Mouse (Mus musculus): ENCODE results near the gene Hoxc11.

GRCm38 (mm10) chr15:102922636-102923500 lies 31.4 kb upstream of the Hoxc11 start:
- TF ChIP-seq CTCF (IDR thresholded peaks at IDR 0.05; ENCODE audit: borderline replicate concordance, insufficient read depth, low read depth, low read length) = no peak
- TF ChIP-seq POLR2A (IDR thresholded peaks at IDR 0.05; ENCODE audit: borderline replicate concordance, insufficient read depth, low read length) = no peak

Data from cerebellum, adult 2 months (tissue).